Mouse (Mus musculus): Measurements from ENCODE around the gene Crtc1. TPM values are rescaled to one million over a fixed set of nuclear protein-coding genes. Genes with fewer than 3 reads are reported as not detected.

The Crtc1 gene
- polyA plus RNA-seq, 1 experiment, result 113 TPM

- Histone ChIP-seq H3K4me1 (ENCODE audit: control insufficient read depth, insufficient read depth, low read length) (peaks cover 6% of the 10 kb centered on the region; the same call in 1 of the 2 replicates), H3K4me3 (ENCODE audit: insufficient read depth, low read length) (no peak overlapping the region), H3K27ac (ENCODE audit: insufficient read depth, low read length) (no peak overlapping the region)
- no peak for TF ChIP-seq POLR2A (IDR thresholded peaks at IDR 0.05; ENCODE audit: extremely low read depth, insufficient read depth, low read length)
- no peak for TF ChIP-seq CTCF (IDR thresholded peaks at IDR 0.05; ENCODE audit: extremely low read depth, insufficient read depth, low read length)
Observed at GRCm38 (mm10) chr8:70347860-70348420, 91.4 kb downstream of the Crtc1 start.

GRCm38 (mm10) chr8:70347443-70347842 is 91.9 kb downstream of the Crtc1 start:
- H3K4me1 ChIP-seq (ENCODE audit: control insufficient read depth, insufficient read depth, low read length), result peaks cover 6% of the 10 kb centered on the region; the same call in 1 of the 2 replicates
- H3K4me3 ChIP-seq (ENCODE audit: insufficient read depth, low read length), result no peak overlapping the region
- TF ChIP-seq POLR2A (IDR thresholded peaks at IDR 0.05; ENCODE audit: extremely low read depth, insufficient read depth, low read length), result no peak
- no peak for TF ChIP-seq CTCF (IDR thresholded peaks at IDR 0.05; ENCODE audit: extremely low read depth, insufficient read depth, low read length)
- H3K27ac ChIP-seq (ENCODE audit: insufficient read depth, low read length), result no peak overlapping the region

- Histone ChIP-seq H3K27ac (ENCODE audit: insufficient read depth, low read length) (no peak overlapping the region), H3K4me1 (ENCODE audit: control insufficient read depth, insufficient read depth, low read length) (no peaks in the 10 kb centered on the region), H3K4me3 (ENCODE audit: insufficient read depth, low read length) (no peak overlapping the region)
- TF ChIP-seq POLR2A (IDR thresholded peaks at IDR 0.05; ENCODE audit: extremely low read depth, insufficient read depth, low read length) (no peak), CTCF (IDR thresholded peaks at IDR 0.05; ENCODE audit: extremely low read depth, insufficient read depth, low read length) (no peak)
Observed at GRCm38 (mm10) chr8:70344279-70344678, 95.1 kb downstream of the Crtc1 start.

- Histone ChIP-seq H3K4me3 (ENCODE audit: insufficient read depth, low read length) (no peak overlapping the region), H3K4me1 (ENCODE audit: control insufficient read depth, insufficient read depth, low read length) (no peaks in the 10 kb centered on the region), H3K27ac (ENCODE audit: insufficient read depth, low read length) (no peak overlapping the region)
- TF ChIP-seq CTCF (IDR thresholded peaks at IDR 0.05; ENCODE audit: extremely low read depth, insufficient read depth, low read length) (peak; percentile 64), POLR2A (IDR thresholded peaks at IDR 0.05; ENCODE audit: extremely low read depth, insufficient read depth, low read length) (no peak)
Observed at GRCm38 (mm10) chr8:70343696-70344095, 95.7 kb downstream of the Crtc1 start.

GRCm38 (mm10) chr8:70343076-70343475 is 96.3 kb downstream of the Crtc1 start:
- Histone ChIP-seq H3K27ac (ENCODE audit: insufficient read depth, low read length) (no peak overlapping the region), H3K4me3 (ENCODE audit: insufficient read depth, low read length) (no peak overlapping the region), H3K4me1 (ENCODE audit: control insufficient read depth, insufficient read depth, low read length) (no peaks in the 10 kb centered on the region)
- TF ChIP-seq POLR2A (IDR thresholded peaks at IDR 0.05; ENCODE audit: extremely low read depth, insufficient read depth, low read length), result no peak
- TF ChIP-seq CTCF (IDR thresholded peaks at IDR 0.05; ENCODE audit: extremely low read depth, insufficient read depth, low read length), result no peak

- Histone ChIP-seq H3K27ac (ENCODE audit: insufficient read depth, low read length) (no peak overlapping the region), H3K4me3 (ENCODE audit: insufficient read depth, low read length) (no peak overlapping the region), H3K4me1 (ENCODE audit: control insufficient read depth, insufficient read depth, low read length) (no peaks in the 10 kb centered on the region)
- no peak for TF ChIP-seq CTCF (IDR thresholded peaks at IDR 0.05; ENCODE audit: extremely low read depth, insufficient read depth, low read length)
- no peak for TF ChIP-seq POLR2A (IDR thresholded peaks at IDR 0.05; ENCODE audit: extremely low read depth, insufficient read depth, low read length)
Observed at GRCm38 (mm10) chr8:70342007-70342406, 97.4 kb downstream of the Crtc1 start.

- TF ChIP-seq POLR2A (IDR thresholded peaks at IDR 0.05; ENCODE audit: extremely low read depth, insufficient read depth, low read length), result no peak
- TF ChIP-seq CTCF (IDR thresholded peaks at IDR 0.05; ENCODE audit: extremely low read depth, insufficient read depth, low read length), result no peak
- H3K27ac ChIP-seq (ENCODE audit: insufficient read depth, low read length), result no peak overlapping the region
- H3K4me3 ChIP-seq (ENCODE audit: insufficient read depth, low read length), result no peak overlapping the region
- H3K4me1 ChIP-seq (ENCODE audit: control insufficient read depth, insufficient read depth, low read length), result no peaks in the 10 kb centered on the region
Observed at GRCm38 (mm10) chr8:70340659-70341058, 98.7 kb downstream of the Crtc1 start.

GRCm38 (mm10) chr8:70338931-70339330 is 100.4 kb downstream of the Crtc1 start:
- TF ChIP-seq CTCF (IDR thresholded peaks at IDR 0.05; ENCODE audit: extremely low read depth, insufficient read depth, low read length), result no peak
- no peak for TF ChIP-seq POLR2A (IDR thresholded peaks at IDR 0.05; ENCODE audit: extremely low read depth, insufficient read depth, low read length)
- Histone ChIP-seq H3K4me3 (ENCODE audit: insufficient read depth, low read length) (no peak overlapping the region), H3K4me1 (ENCODE audit: control insufficient read depth, insufficient read depth, low read length) (no peaks in the 10 kb centered on the region), H3K27ac (ENCODE audit: insufficient read depth, low read length) (no peak overlapping the region)

GRCm38 (mm10) chr8:70332878-70333202 is 106.5 kb downstream of the Crtc1 start:
- no peak overlapping the region for H3K4me3 ChIP-seq (ENCODE audit: insufficient read depth, low read length)
- no peak for TF ChIP-seq CTCF (IDR thresholded peaks at IDR 0.05; ENCODE audit: extremely low read depth, insufficient read depth, low read length)
- no peak for TF ChIP-seq POLR2A (IDR thresholded peaks at IDR 0.05; ENCODE audit: extremely low read depth, insufficient read depth, low read length)
- H3K4me1 ChIP-seq (ENCODE audit: control insufficient read depth, insufficient read depth, low read length), result 0 out of 2 replicates have a peak, but pooled peaks cover 2% of the 10 kb centered on the region
- no peak overlapping the region for H3K27ac ChIP-seq (ENCODE audit: insufficient read depth, low read length)

Other genes starting within 250 kb of the Crtc1 start
- 55.9 and 56.8 TPM in 2 replicates for gene Slc25a42, start 227.3 kb downstream of the Crtc1 start, polyA plus RNA-seq (2012; rRNA removed)
- 105 and 121 TPM in 2 replicates for gene Sugp2, start 205.4 kb downstream of the Crtc1 start, polyA plus RNA-seq (2012; rRNA removed)
- 55.9 and 58.0 TPM in 2 replicates for gene Armc6, start 205.1 kb downstream of the Crtc1 start, polyA plus RNA-seq (2012; rRNA removed)
- 11.6 and 22.6 TPM in 2 replicates for gene Homer3, start 156.8 kb downstream of the Crtc1 start, polyA plus RNA-seq (2012; rRNA removed)
- gene Ddx49, start 137.1 kb downstream of the Crtc1 start, polyA plus RNA-seq (2012; rRNA removed), result 48.4 and 52.2 TPM in 2 replicates
- 232 and 238 TPM in 2 replicates for gene Cope, start 137.1 kb downstream of the Crtc1 start, polyA plus RNA-seq (2012; rRNA removed)
- gene Cers1, start 123.8 kb downstream of the Crtc1 start, polyA plus RNA-seq (2012; rRNA removed), result 79.8 and 84.8 TPM in 2 replicates
- gene Gdf1, start 109.8 kb downstream of the Crtc1 start, polyA plus RNA-seq (2012; rRNA removed), result 41.4 and 42.7 TPM in 2 replicates
- 23.8 TPM in 2 replicates for gene Upf1, start 86.3 kb downstream of the Crtc1 start, polyA plus RNA-seq (2012; rRNA removed)
- gene Comp, start 66.0 kb downstream of the Crtc1 start, polyA plus RNA-seq (2012; rRNA removed), result 0.19 and 0.36 TPM in 2 replicates
- gene Klhl26, start 37.4 kb upstream of the Crtc1 start, polyA plus RNA-seq (2012; rRNA removed), result 66.9 and 70.9 TPM in 2 replicates
- gene Tmem59l, start 47.8 kb upstream of the Crtc1 start, polyA plus RNA-seq (2012; rRNA removed), result 368 and 400 TPM in 2 replicates
- gene Crlf1, start 53.6 kb upstream of the Crtc1 start, polyA plus RNA-seq (2012; rRNA removed), result 2.1 and 8.6 TPM in 2 replicates
- gene Rex1bd, start 67.2 kb upstream of the Crtc1 start, polyA plus RNA-seq (2012; rRNA removed), result 201 and 206 TPM in 2 replicates
- gene Uba52, start 71.2 kb upstream of the Crtc1 start, polyA plus RNA-seq (2012; rRNA removed), result 851 and 918 TPM in 2 replicates
- gene Fkbp8, start 88.1 kb upstream of the Crtc1 start, polyA plus RNA-seq (2012; rRNA removed), result 592 and 612 TPM in 2 replicates
- gene Kxd1, start 88.4 kb upstream of the Crtc1 start, polyA plus RNA-seq (2012; rRNA removed), result 61.0 and 64.4 TPM in 2 replicates
- gene Ell, start 99.9 kb upstream of the Crtc1 start, polyA plus RNA-seq (2012; rRNA removed), result 23.8 and 23.9 TPM in 2 replicates
- 71.1 and 77.2 TPM in 2 replicates for gene Isyna1, start 154.8 kb upstream of the Crtc1 start, polyA plus RNA-seq (2012; rRNA removed)
- 241 and 249 TPM in 2 replicates for gene Ssbp4, start 169.3 kb upstream of the Crtc1 start, polyA plus RNA-seq (2012; rRNA removed)
- gene Lrrc25, start 176.6 kb upstream of the Crtc1 start, polyA plus RNA-seq (2012; rRNA removed), result 1.0 and 1.4 TPM in 2 replicates
- 0.09 and 0.19 TPM in 2 replicates for gene Gdf15, start 192.9 kb upstream of the Crtc1 start, polyA plus RNA-seq (2012; rRNA removed)
- 18.1 and 19.7 TPM in 2 replicates for gene Pgpep1, start 220.8 kb upstream of the Crtc1 start, polyA plus RNA-seq (2012; rRNA removed)
- 100 and 105 TPM in 2 replicates for gene Lsm4, start 233.7 kb upstream of the Crtc1 start, polyA plus RNA-seq (2012; rRNA removed)

Measured in cortical plate, adult 2 months (tissue).